Mouse (Mus musculus): ENCODE data around the gene Hyal2. TPM values are rescaled to one million over a fixed set of nuclear protein-coding genes. Genes with fewer than 3 reads are reported as not detected.

Hyal2 gene
- polyA plus RNA-seq, 1 experiment = 213 TPM

- TF ChIP-seq CTCF (IDR thresholded peaks at IDR 0.05; ENCODE audit: extremely low read depth, insufficient read length, insufficient replicate concordance, low read depth, low read length) = 0 out of 2 replicates have a peak, but pooled peaks have one; percentile 21
- peak; percentile 56; the same call in 1 of the 2 replicates for TF ChIP-seq POLR2A (IDR thresholded peaks at IDR 0.05; ENCODE audit: low read depth, low read length)
- Histone ChIP-seq H3K36me3 (ENCODE audit: control insufficient read depth, insufficient read depth, low read length) (peaks cover 14% of the 10 kb centered on the region), H3K27me3 (ENCODE audit: control insufficient read depth, insufficient read depth, low read length) (no peaks in the 10 kb centered on the region), H3K4me3 (ENCODE audit: low read depth, low read length) (peak within 1 kb of the TSS; percentile 77), H3K27ac (ENCODE audit: insufficient read depth, low read depth, low read length) (peak within 1 kb of the TSS; percentile 74), H3K4me1 (ENCODE audit: control insufficient read depth, insufficient read depth, insufficient read length, low read length) (peaks cover 15% of the 10 kb centered on the region; the same call in 1 of the 2 replicates)
- under 1% methylated on average over 48 of the region's 48 CpGs for WGBS
Measured at GRCm38 (mm10) chr9:107533791-107534407, 33.8 kb upstream of the Hyal2 start, which contains the start of gene Tmem115. Gene Tmem115 (plus strand): TSS chr9:107533945.

GRCm38 (mm10) chr9:107534408-107535202 lies 33.1 kb upstream of the Hyal2 start:
- Histone ChIP-seq H3K4me3 (ENCODE audit: low read depth, low read length) (peak overlapping the region; percentile 77), H3K36me3 (ENCODE audit: control insufficient read depth, insufficient read depth, low read length) (peaks cover 20% of the 10 kb centered on the region), H3K27me3 (ENCODE audit: control insufficient read depth, insufficient read depth, low read length) (no peaks in the 10 kb centered on the region), H3K4me1 (ENCODE audit: control insufficient read depth, insufficient read depth, insufficient read length, low read length) (peaks cover 15% of the 10 kb centered on the region; the same call in 1 of the 2 replicates), H3K27ac (ENCODE audit: insufficient read depth, low read depth, low read length) (peak overlapping the region; percentile 74)
- under 1% methylated on average over 40 of the region's 40 CpGs for WGBS
- TF ChIP-seq POLR2A (IDR thresholded peaks at IDR 0.05; ENCODE audit: low read depth, low read length) = no peak
- no peak for TF ChIP-seq CTCF (IDR thresholded peaks at IDR 0.05; ENCODE audit: extremely low read depth, insufficient read length, insufficient replicate concordance, low read depth, low read length)

- no peak for TF ChIP-seq POLR2A (IDR thresholded peaks at IDR 0.05; ENCODE audit: low read depth, low read length)
- no peak overlapping the region for H3K4me3 ChIP-seq (ENCODE audit: low read depth, low read length)
- H3K27ac ChIP-seq (ENCODE audit: insufficient read depth, low read depth, low read length) = no peak overlapping the region
- no peaks in the 10 kb centered on the region for H3K27me3 ChIP-seq (ENCODE audit: control insufficient read depth, insufficient read depth, low read length)
- 89% methylated on average over 7 of the region's 7 CpGs for WGBS
- peaks cover 19% of the 10 kb centered on the region for H3K4me1 ChIP-seq (ENCODE audit: control insufficient read depth, insufficient read depth, insufficient read length, low read length)
- H3K36me3 ChIP-seq (ENCODE audit: control insufficient read depth, insufficient read depth, low read length) = peaks cover 24% of the 10 kb centered on the region
Measured at GRCm38 (mm10) chr9:107538231-107538630, 29.5 kb upstream of the Hyal2 start.

GRCm38 (mm10) chr9:107538711-107539110 lies 29.0 kb upstream of the Hyal2 start:
- WGBS = 88% methylated on average over 3 of the region's 3 CpGs
- TF ChIP-seq CTCF (IDR thresholded peaks at IDR 0.05; ENCODE audit: extremely low read depth, insufficient read length, insufficient replicate concordance, low read depth, low read length) (no peak), POLR2A (IDR thresholded peaks at IDR 0.05; ENCODE audit: low read depth, low read length) (no peak)
- Histone ChIP-seq H3K4me1 (ENCODE audit: control insufficient read depth, insufficient read depth, insufficient read length, low read length) (peaks cover 15% of the 10 kb centered on the region), H3K27me3 (ENCODE audit: control insufficient read depth, insufficient read depth, low read length) (no peaks in the 10 kb centered on the region), H3K36me3 (ENCODE audit: control insufficient read depth, insufficient read depth, low read length) (peaks cover 24% of the 10 kb centered on the region), H3K27ac (ENCODE audit: insufficient read depth, low read depth, low read length) (no peak overlapping the region), H3K4me3 (ENCODE audit: low read depth, low read length) (no peak overlapping the region)

GRCm38 (mm10) chr9:107539940-107540339 lies 27.8 kb upstream of the Hyal2 start:
- WGBS = 93% methylated on average over 8 of the region's 8 CpGs
- Histone ChIP-seq H3K4me3 (ENCODE audit: low read depth, low read length) (no peak overlapping the region), H3K4me1 (ENCODE audit: control insufficient read depth, insufficient read depth, insufficient read length, low read length) (peaks cover 15% of the 10 kb centered on the region), H3K27ac (ENCODE audit: insufficient read depth, low read depth, low read length) (no peak overlapping the region), H3K36me3 (ENCODE audit: control insufficient read depth, insufficient read depth, low read length) (peaks cover 31% of the 10 kb centered on the region), H3K27me3 (ENCODE audit: control insufficient read depth, insufficient read depth, low read length) (no peaks in the 10 kb centered on the region)
- no peak for TF ChIP-seq POLR2A (IDR thresholded peaks at IDR 0.05; ENCODE audit: low read depth, low read length)
- no peak for TF ChIP-seq CTCF (IDR thresholded peaks at IDR 0.05; ENCODE audit: extremely low read depth, insufficient read length, insufficient replicate concordance, low read depth, low read length)

DNA sequence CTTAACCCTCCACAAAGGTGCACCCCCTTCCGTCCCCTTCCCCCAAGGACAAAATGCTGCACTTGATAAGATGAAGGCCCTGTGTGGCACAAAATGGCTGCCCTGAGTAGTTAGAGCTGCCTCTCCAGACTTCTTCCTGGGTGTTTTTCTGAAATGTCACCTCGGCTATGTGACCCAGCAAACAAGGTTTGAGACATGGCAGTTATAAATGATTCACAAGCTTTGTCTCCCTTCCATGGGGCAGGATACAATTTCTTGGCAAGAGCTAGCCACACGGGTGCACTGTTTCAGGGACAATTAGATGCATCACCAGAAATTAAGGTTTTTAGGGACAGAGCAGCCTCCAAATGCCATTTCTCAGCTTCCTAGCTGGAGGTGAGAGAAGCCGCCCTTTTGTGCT lies 27.3 kb upstream of the Hyal2 start:
- Histone ChIP-seq H3K4me1 (ENCODE audit: control insufficient read depth, insufficient read depth, insufficient read length, low read length) (peaks cover 15% of the 10 kb centered on the region), H3K27me3 (ENCODE audit: control insufficient read depth, insufficient read depth, low read length) (no peaks in the 10 kb centered on the region), H3K36me3 (ENCODE audit: control insufficient read depth, insufficient read depth, low read length) (peaks cover 31% of the 10 kb centered on the region), H3K4me3 (ENCODE audit: low read depth, low read length) (no peak overlapping the region), H3K27ac (ENCODE audit: insufficient read depth, low read depth, low read length) (no peak overlapping the region)
- 68% methylated on average over 4 of the region's 4 CpGs for WGBS
- TF ChIP-seq POLR2A (IDR thresholded peaks at IDR 0.05; ENCODE audit: low read depth, low read length) (no peak), CTCF (IDR thresholded peaks at IDR 0.05; ENCODE audit: extremely low read depth, insufficient read length, insufficient replicate concordance, low read depth, low read length) (no peak)

DNA sequence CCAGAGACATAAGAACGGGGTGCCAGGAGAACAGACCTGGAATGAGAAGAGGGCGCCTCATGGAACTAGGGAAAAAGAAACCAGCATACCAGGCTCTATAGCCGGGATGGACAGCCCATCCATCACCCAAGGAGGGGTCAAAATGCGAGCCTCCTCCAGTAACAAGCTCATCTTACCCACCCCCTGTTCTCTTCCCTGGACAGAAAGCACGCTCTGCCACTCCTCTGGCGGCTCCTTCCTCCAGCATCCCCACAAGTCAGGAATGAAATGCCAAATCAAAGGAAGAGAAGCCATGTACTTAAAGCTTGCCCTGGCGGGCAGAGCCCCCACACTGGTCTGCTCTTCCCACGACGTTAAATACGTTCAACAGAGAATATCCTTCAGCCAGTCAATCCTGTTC lies 26.7 kb upstream of the Hyal2 start:
- H3K36me3 ChIP-seq (ENCODE audit: control insufficient read depth, insufficient read depth, low read length) = peaks cover 31% of the 10 kb centered on the region
- H3K4me1 ChIP-seq (ENCODE audit: control insufficient read depth, insufficient read depth, insufficient read length, low read length) = peaks cover 12% of the 10 kb centered on the region
- H3K27me3 ChIP-seq (ENCODE audit: control insufficient read depth, insufficient read depth, low read length) = no peaks in the 10 kb centered on the region
- no peak for TF ChIP-seq CTCF (IDR thresholded peaks at IDR 0.05; ENCODE audit: extremely low read depth, insufficient read length, insufficient replicate concordance, low read depth, low read length)
- TF ChIP-seq POLR2A (IDR thresholded peaks at IDR 0.05; ENCODE audit: low read depth, low read length) = no peak
- H3K27ac ChIP-seq (ENCODE audit: insufficient read depth, low read depth, low read length) = no peak overlapping the region
- WGBS = 35% methylated on average over 10 of the region's 10 CpGs
- no peak overlapping the region for H3K4me3 ChIP-seq (ENCODE audit: low read depth, low read length)
